Mouse (Mus musculus): ENCODE results near the gene Smc6. TPM values are rescaled to one million over a fixed set of nuclear protein-coding genes. Genes with fewer than 3 reads are reported as not detected.

The Smc6 gene
- polyA plus RNA-seq (2014; fragmentation: Illumina TruSeq; extraction: RNeasy Lipid Tissue Mini Kit (QIAGEN cat#74804); ENCODE audit: low read depth, low replicate concordance): 25.8 TPM

GRCm38 (mm10) chr12:11265382-11266281, at the start of gene Smc6, which contains the start of gene Gen1:
Gene Smc6 (plus strand): TSS chr12:11265886.
Gene Gen1 (minus strand): TSS chr12:11265801.

Other genes starting within 250 kb of the Smc6 start
- 0.26 TPM for gene Kcns3, start 114.8 kb upstream of the Smc6 start, polyA plus RNA-seq (2014; fragmentation: Illumina TruSeq; extraction: RNeasy Lipid Tissue Mini Kit (QIAGEN cat#74804); ENCODE audit: low read depth, low replicate concordance)
- gene Msgn1, start 56.9 kb upstream of the Smc6 start, polyA plus RNA-seq (2014; fragmentation: Illumina TruSeq; extraction: RNeasy Lipid Tissue Mini Kit (QIAGEN cat#74804); ENCODE audit: low read depth, low replicate concordance): not detected
- gene Gen1, start 85 bp upstream of the Smc6 start, polyA plus RNA-seq (2014; fragmentation: Illumina TruSeq; extraction: RNeasy Lipid Tissue Mini Kit (QIAGEN cat#74804); ENCODE audit: low read depth, low replicate concordance): 0.37 TPM
- gene Vsnl1, start 170.7 kb downstream of the Smc6 start, polyA plus RNA-seq (2014; fragmentation: Illumina TruSeq; extraction: RNeasy Lipid Tissue Mini Kit (QIAGEN cat#74804); ENCODE audit: low read depth, low replicate concordance): 0.47 TPM
- not detected for gene Rad51ap2, start 190.2 kb downstream of the Smc6 start, polyA plus RNA-seq (2014; fragmentation: Illumina TruSeq; extraction: RNeasy Lipid Tissue Mini Kit (QIAGEN cat#74804); ENCODE audit: low read depth, low replicate concordance)